Mouse (Mus musculus) kidney, adult 11 months (tissue): ENCODE results near the gene Dnajc1.

ENCODE experiments used
- DNase-seq: peaks from one replicate; pipeline ENCODE4 v3.0.0; 2022

Gene Dnajc1

DNA sequence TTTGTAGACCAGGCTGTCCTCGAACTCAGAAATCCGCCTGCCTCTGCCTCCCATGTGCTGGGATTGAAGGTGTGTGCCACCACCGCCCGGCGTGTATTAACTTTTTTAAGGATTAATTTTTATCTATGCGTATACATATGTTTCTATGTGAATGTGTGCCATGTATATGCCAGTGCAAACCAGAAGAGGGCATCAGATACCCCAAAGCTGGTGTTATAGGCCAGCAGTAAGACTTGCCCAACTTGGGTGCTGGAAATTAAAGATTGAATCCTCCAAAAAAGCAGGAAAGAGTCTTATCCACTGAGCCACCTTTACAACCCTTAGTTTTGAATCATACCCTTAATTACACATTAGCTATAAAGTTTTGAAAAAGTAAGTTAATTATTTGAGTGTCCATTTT, 107.5 kb downstream of the Dnajc1 start:
- no peak for DNase-seq

GRCm38 (mm10) chr2:18265736-18266135, 126.9 kb downstream of the Dnajc1 start:
- peak; percentile 9 for DNase-seq

DNA sequence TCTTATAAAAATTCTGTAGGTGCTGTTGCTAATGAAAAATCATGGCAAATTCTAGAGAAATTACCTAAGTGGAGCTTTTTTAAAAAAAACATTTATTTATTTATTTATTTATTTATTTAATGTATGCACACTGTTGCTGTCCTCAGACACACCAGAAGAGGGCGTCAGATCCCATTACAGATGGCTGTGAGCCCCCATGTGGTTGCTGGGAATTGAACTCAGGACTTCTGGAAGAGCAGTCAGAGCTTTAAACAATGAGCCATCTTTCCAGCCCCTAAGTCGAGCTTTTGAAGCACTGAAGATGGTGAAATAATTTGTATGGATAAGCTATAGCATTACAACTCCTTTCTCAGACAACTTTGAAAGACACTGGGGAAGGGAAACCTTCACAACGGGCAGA, 128.1 kb downstream of the Dnajc1 start:
- DNase-seq = no peak

GRCm38 (mm10) chr2:18262298-18262697, 130.3 kb downstream of the Dnajc1 start:
- no peak for DNase-seq

DNA sequence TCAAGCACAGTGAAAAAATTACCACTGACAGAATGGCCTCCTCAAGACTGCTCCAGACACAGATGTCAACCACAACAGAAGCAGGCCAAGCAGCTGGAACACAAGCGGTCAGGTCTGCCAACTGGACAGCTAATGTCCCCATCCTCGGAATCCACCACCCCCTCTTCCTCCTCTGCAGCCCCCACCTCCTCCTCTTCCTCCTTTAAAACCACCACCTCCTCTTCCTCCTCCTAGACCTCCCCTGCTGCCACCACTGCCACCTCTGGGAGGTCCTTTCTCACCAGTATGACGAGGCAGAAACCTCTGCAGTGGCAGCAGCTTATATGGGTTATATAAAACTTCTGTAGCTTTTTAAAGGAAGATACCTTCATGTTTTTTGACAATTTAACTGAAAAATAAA, 143.4 kb downstream of the Dnajc1 start:
- no peak for DNase-seq

GRCm38 (mm10) chr2:18235524-18235923, 157.1 kb downstream of the Dnajc1 start:
- no peak for DNase-seq

- DNase-seq = no peak
These were observed 159.6 kb downstream of the Dnajc1 start for GRCm38 (mm10) chr2:18232883-18233567.

DNA sequence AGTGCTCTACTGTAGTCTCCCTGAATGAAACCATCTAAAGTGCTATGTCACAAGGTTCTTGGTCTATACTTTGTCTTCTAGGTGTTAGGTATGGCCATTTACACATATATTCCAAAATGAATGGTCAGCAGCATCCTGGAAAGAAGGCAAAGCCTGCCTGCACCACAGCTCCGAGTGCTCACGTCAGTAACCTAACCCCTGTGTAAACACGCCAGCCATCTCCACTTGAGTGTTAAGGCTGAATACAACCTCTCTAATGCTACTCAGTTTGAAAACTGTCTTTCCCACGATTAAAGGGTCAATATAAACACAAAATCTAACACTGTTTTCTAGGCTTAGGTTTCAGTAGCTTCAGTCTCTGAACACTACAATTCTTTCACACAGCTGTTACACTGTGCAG, 161.5 kb downstream of the Dnajc1 start:
- no peak for DNase-seq

- DNase-seq = peak; percentile 44
These were observed 163.4 kb downstream of the Dnajc1 start for GRCm38 (mm10) chr2:18229279-18229678.

DNA sequence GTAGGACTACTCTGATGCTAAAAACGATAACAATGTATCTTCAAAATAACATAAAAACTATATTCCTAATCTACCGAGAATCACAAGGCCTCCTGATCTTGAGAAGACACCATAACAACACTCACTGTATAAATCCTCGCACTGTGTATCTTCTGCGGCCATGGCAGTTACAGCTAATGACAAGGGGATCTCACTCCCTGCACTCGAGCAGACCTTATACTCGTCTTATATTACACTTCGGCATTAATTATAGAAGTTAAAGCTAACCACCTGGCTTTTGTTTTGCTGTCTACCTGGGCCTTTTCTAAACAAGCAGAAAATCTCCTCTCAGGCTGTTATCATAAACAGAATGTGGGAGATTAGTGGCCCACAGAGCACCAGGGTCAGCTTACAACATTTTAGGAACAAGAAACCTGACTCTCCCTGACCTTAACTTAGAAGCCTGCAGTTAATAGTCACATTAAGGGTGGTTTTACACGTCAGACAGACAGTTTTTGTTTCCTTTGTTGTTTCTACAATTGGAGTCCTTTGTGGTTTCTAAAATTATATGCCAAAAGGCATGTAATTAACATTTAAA, 164.1 kb downstream of the Dnajc1 start:
- DNase-seq = no peak

- DNase-seq = no peak
These were observed 173.1 kb downstream of the Dnajc1 start for GRCm38 (mm10) chr2:18219569-18219968.

GRCm38 (mm10) chr2:18219136-18219535, 173.5 kb downstream of the Dnajc1 start:
- DNase-seq = no peak

DNA sequence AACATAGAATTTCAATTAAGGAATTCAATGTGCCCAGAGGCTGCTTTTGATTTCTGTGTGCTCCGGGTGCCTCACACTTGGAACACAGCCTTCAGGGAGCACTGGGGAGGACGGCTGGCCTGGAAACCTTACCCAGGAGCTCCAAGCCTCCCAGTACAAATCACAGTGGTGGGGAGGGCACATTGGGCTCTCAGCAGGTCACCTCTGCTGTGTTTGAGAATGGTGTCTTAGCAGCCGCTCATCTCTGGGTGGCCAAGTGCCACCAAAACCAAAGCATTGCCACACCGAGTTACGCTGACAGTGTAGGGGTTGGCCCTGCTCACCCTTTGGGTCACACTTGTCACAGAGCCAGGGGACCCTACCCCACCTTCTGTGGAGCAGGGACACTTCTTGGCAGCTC, 174.1 kb downstream of the Dnajc1 start:
- peak; percentile 37 for DNase-seq

DNA sequence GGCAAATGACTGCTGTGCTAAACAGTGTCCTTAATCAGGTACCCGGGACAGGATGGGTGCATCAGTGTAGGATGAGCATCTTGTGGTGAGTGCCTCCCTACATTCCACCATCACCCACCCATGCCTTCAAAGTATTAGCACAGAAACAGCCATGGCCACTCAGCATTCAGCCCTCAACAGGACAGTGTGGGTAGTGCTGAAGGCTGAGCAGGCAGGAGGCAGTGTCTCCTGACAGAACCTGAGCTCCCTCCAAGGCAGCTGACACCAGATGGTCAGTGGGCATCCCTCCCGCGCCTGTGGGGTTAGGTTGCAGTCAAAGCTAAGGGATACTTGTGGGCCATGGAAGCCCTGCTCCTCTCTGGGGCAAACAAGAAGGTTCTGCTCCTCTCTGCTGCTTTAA, 174.8 kb downstream of the Dnajc1 start:
- DNase-seq = no peak

GRCm38 (mm10) chr2:18214031-18214430, 178.6 kb downstream of the Dnajc1 start:
- DNase-seq = no peak

GRCm38 (mm10) chr2:18209948-18210347, 182.7 kb downstream of the Dnajc1 start:
- DNase-seq = no peak

DNA sequence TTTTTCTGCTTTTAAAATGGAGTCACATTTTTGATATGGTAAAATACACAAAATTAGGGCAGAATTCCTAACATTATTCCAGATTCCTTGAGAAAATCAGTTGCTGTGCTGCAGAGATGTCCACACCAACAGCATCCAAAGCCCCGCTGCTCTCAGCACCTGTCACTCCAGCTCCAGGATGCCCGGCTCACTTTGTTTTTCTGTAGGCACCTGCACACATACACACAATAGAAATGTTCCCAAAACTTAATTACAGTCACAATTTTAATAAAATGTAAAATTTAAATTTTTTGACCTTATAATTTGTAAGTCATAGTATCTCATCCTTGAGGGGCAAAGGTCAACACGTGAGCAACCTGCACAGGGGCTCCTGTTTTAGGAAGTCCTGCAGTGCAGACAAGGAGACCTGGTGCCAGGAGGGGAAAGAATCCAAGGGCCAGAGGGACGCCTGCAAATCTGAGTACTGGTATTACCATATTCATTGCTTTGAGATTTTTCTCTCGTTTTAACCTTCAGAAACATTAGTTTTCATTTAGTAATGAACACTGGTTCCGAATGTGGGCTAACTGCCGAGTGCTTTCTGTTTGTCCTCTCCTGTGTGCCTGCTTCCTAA, 183.3 kb downstream of the Dnajc1 start:
- DNase-seq = no peak

GRCm38 (mm10) chr2:18208578-18208977, 184.1 kb downstream of the Dnajc1 start:
- no peak for DNase-seq

DNA sequence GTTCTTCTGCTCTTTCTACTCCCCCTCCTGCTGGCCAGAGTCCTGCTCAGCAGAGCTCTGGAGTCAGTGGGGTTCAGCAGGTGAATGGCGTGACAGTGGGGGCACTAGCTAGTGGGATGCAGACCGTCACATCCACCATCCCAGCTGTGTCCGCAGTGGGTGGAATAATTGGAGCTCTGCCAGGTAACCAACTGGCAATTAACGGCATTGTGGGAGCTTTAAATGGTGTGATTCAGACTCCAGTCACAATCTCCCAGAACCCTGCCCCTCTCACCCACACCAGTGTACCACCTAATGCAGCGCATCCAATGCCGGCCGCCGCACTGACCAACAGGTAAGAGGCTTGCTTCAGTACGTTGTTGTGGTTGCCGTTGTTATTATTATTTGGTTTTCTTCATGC, 185.8 kb downstream of the Dnajc1 start:
- DNase-seq = no peak

DNA sequence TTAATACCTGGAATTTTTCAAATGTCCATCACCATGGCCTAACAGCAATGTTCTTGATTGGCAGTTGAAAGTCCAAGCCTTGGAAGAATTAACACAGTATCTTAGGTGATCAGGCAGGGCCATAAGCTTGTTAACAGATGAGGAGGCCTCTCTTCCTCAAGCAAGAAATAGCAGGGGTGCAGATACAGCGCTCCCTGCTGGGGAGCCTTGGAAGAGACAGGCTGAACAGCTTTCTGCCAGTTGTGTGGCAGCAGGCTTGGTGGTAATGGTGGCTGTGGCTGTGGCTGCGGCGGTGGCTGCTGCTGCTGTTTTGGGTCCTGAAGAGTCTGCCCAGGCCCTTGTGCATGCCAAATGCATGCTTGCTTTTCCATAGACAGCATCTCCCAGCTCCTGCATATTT, 187.5 kb downstream of the Dnajc1 start:
- peak; percentile 61 for DNase-seq

- DNase-seq = no peak
These were observed 189.7 kb downstream of the Dnajc1 start for GRCm38 (mm10) chr2:18202923-18203322.

DNA sequence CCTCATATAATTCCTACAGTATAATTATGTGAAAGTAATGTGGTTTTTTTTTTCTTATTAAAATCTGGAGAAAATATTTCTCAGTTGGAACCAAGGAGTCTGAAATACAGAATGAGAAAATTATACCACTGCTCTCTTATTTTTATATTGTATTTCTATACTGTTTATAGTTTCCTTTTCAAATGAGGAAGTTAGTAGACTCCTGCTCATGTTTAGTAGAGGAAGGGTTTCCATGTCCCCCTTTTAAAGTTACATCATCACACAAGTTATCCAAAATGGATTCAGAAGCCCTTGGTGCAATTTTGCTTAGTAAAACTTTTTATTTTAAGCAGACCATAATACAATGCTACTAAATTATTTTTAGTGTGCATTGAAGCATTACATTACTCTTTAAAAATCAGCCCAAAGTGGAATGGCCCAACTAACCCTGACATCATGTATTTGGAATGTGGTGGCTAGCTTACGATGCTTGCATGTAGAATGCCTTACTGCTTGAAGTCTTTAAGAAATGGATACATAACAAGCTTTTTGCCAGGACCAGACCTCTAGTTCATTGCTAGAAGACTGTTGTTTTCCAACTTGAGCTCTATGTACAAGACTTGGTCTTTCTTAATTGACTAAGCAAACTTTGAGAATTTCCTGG, 190.7 kb downstream of the Dnajc1 start:
- DNase-seq = no peak

GRCm38 (mm10) chr2:18195691-18196396, 196.8 kb downstream of the Dnajc1 start:
- peak; percentile 70 for DNase-seq
